Mouse (Mus musculus) gastrocnemius, postnatal 4 days (tissue): ENCODE results near the gene Olfr816. TPM values are rescaled to one million over a fixed set of nuclear protein-coding genes. Genes with fewer than 3 reads are reported as not detected.
"Not testable (repeated sequence)": the region's sequence is repeated elsewhere in the genome, so short reads cannot be mapped to it uniquely, and the experiment has no call there.

Experiments used
- DNase-seq, 2 experiments: peaks; one replicate each; pipeline ENCODE4 v3.0.0; 2021 to 2022; ENCODE audit warnings: low spot score in 2 of 2, mixed read lengths in 2 of 2
- long read RNA-seq, 2 experiments: library from polyadenylated mRNA; stranded (forward); transcript quantifications; one replicate each; pipeline ENCODE4 v2.0.0; 2021
- total RNA-seq, 2 experiments: library from RNA; stranded (reverse); gene quantifications; 2 replicates each; pipeline ENCODE4 v1.2.3; 2021

Olfr816 gene
- not detected for total RNA-seq
- long read RNA-seq, experiment 1, result 0 reads
- long read RNA-seq, experiment 2, result 0 reads

DNA sequence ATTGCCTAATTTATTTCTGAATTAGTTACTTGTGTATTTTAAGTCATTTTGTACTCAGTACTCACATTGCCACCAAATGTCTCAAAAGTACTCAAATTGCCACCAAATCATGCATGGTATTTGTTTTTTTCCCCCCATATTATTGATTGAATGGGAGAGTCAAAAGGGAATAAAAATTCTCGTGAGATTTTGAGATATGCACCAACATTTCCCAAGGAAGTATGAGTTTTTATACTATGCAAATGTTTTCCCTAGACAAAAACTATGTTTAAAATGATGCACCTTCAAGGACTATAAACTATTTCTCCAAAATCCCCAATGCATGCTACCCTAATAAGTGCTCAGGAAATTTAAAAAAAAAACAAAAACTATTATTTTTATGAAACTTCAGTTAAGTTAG lies at the start of gene Olfr816:
TSS of gene Olfr816 (minus strand) at position 101 of the 400 bp plus-strand sequence.
- no peak for DNase-seq

DNA sequence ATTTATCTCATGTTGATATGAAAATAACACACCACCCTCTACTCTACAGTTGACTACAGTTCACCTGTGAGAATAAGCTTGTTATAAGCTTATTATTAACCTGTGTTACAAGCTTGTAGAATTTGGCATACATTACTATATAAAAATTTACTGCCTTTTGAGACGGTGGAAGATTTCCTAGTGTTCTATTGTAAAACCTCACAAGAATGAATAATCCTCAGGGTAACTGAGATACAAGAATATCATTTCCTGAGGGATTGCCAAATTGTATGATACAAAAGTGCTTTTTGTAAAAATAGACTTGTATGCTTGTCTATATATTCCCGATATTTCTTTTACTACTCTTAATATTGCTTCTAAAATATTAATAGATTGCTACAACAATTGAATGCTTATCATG lies 33.6 kb upstream of the Olfr816 start, which contains the start of gene Olfr818:
TSS of gene Olfr818 (minus strand) at position 101 of the 400 bp plus-strand sequence.
- DNase-seq, result no peak

DNA sequence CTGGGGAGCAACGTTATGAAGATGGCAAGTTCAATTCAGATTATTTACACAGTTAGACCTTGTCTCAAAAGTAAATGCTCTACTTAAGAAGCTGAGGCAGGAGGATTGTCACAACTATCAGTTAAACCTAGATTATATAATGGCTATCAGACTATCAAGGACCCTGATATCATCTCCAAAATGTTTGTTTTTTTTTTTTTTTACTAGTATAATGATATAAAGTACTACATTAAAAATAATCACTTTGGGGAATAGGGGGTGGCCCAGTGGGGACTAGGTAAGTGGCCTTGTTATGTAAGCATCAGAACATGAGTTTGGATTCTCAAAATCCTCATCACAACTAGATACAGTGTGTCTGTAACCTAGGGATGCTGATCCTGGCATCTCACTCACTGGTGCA lies 9.6 kb downstream of the Olfr816 start, which contains the start of gene Olfr815:
TSS of gene Olfr815 (minus strand) at position 101 of the 400 bp plus-strand sequence.
- not testable (repeated sequence) for DNase-seq

DNA sequence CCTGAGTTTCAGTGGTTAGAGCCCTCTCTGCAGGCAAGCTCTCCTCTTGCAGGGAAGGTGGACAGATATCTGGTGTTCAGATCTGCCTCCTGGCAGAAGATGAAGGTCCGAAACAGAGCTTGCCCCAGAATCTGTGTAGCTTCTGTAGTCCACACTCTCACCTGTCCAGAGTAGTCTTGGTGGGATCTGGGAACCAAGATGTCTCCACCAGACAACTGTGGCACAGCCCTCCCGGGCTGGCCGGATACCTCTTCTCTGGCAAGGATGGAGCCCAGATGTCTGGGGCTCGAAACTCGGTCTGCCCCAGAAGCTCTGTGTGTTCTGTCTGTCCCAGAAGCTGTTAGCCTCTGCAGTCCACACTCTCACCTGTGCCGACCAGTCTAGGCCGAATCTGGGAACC lies 29.5 kb downstream of the Olfr816 start:
- no peak for DNase-seq

DNA sequence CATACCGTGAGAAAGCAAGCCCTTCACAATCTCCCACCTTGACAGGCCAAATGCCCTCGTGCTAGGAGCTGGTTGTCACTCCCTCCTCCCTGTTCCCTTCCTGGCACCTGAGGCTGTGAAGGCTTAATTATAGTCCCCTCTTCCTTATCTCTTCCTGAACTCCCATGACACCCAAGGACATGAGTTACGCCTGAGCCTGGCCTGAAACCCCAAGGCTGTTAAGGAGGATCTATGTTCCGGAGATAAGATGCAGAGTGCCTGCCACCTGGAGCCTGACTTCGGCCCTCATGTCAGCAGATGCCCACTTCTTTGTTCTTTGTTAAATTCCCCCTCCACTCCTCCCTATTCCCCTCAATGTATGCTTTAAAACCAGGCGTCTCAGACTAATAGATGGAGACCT lies 29.9 kb downstream of the Olfr816 start:
- DNase-seq, result not testable (repeated sequence)

DNA sequence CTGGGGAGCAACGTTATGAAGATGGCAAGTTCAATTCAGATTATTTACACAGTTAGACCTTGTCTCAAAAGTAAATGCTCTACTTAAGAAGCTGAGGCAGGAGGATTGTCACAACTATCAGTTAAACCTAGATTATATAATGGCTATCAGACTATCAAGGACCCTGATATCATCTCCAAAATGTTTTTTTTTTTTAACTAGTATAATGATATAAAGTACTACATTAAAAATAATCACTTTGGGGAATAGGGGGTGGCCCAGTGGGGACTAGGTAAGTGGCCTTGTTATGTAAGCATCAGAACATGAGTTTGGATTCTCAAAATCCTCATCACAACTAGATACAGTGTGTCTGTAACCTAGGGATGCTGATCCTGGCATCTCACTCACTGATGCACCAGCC lies 35.6 kb downstream of the Olfr816 start, which contains the start of gene Olfr814:
TSS of gene Olfr814 (minus strand) at position 101 of the 400 bp plus-strand sequence.
- DNase-seq, result not testable (repeated sequence)

Other genes with a start within 250 kb of the Olfr816 start
- gene Olfr801, start 241.7 kb downstream of the Olfr816 start, total RNA-seq, result not detected
- gene Olfr802, start 227.4 kb downstream of the Olfr816 start, total RNA-seq, result not detected
- not detected for gene Olfr803, start 221.3 kb downstream of the Olfr816 start, total RNA-seq
- not detected for gene Olfr804, start 212.4 kb downstream of the Olfr816 start, total RNA-seq
- gene Olfr805, start 186.2 kb downstream of the Olfr816 start, total RNA-seq, result not detected
- gene Olfr806, start 173.7 kb downstream of the Olfr816 start, total RNA-seq, result not detected
- not detected for gene Olfr807, start 157.8 kb downstream of the Olfr816 start, total RNA-seq
- gene Olfr808, start 150.1 kb downstream of the Olfr816 start, total RNA-seq, result not detected
- not detected for gene Olfr809, start 141.0 kb downstream of the Olfr816 start, total RNA-seq
- gene Olfr810, start 120.7 kb downstream of the Olfr816 start, total RNA-seq, result not detected
- not detected for gene Olfr811, start 111.2 kb downstream of the Olfr816 start, total RNA-seq
- gene Olfr812, start 69.5 kb downstream of the Olfr816 start, total RNA-seq, result not detected
- gene Olfr813, start 60.2 kb downstream of the Olfr816 start, total RNA-seq, result not detected
- gene Olfr814, start 35.7 kb downstream of the Olfr816 start, total RNA-seq, result not detected
- not detected for gene Olfr815, start 9.7 kb downstream of the Olfr816 start, total RNA-seq
- not detected for gene Olfr818, start 33.5 kb upstream of the Olfr816 start, total RNA-seq
- gene Olfr819, start 51.7 kb upstream of the Olfr816 start, total RNA-seq, result not detected
- gene Olfr247, start 60.5 kb upstream of the Olfr816 start, total RNA-seq, result not detected
- not detected for gene Gm10310, start 69.5 kb upstream of the Olfr816 start, total RNA-seq
- not detected for gene Olfr820, start 97.0 kb upstream of the Olfr816 start, total RNA-seq
- not detected for gene Olfr821, start 114.8 kb upstream of the Olfr816 start, total RNA-seq
- gene Olfr822, start 155.6 kb upstream of the Olfr816 start, total RNA-seq, result not detected
- not detected for gene Olfr823, start 199.8 kb upstream of the Olfr816 start, total RNA-seq
- not detected for gene Olfr824, start 214.4 kb upstream of the Olfr816 start, total RNA-seq